ENCODE assay signal across 49 mouse cellular contexts in genomic region chr9:20047964-20048363, GRCm38 (mm10). TPM values are rescaled to one million over a fixed set of nuclear protein-coding genes. Genes with fewer than 3 reads are reported as not detected.
"Had no signal": no experiment of that assay in that cellular context is flagged by ENCODE, and none has a peak within 500 bp of the region (broad histone marks: within the 10 kb centered on the region; RNA-seq: fewer than 3 reads in every experiment).

No protein-coding gene starts in this region.

- H3K27ac ChIP-seq: heart, embryonic 10.5 days; heart, embryonic 13.5 days; heart, embryonic 15.5 days; hindbrain, embryonic 10.5 days; hindbrain, embryonic 12.5 days; hindbrain, embryonic 13.5 days; hindbrain, embryonic 14.5 days; hindbrain, embryonic 15.5 days; hindbrain, postnatal 0 days; kidney, embryonic 15.5 days; kidney, postnatal 0 days; layer of hippocampus, adult 2 months; left cerebral cortex, adult 2 months had no signal

- H3K4me2 ChIP-seq: heart, embryonic 11.5 days; heart, embryonic 12.5 days; heart, embryonic 13.5 days; heart, embryonic 15.5 days; hindbrain, embryonic 12.5 days; hindbrain, embryonic 13.5 days; hindbrain, embryonic 14.5 days; hindbrain, embryonic 15.5 days; kidney, embryonic 15.5 days had no signal

- H3K9me3 ChIP-seq: heart, embryonic 15.5 days had no signal

- H3K27me3 ChIP-seq: heart, embryonic 12.5 days; heart, embryonic 13.5 days; heart, embryonic 15.5 days; hindbrain, embryonic 12.5 days; hindbrain, embryonic 13.5 days; hindbrain, embryonic 15.5 days; kidney, embryonic 15.5 days had no signal

- H3K4me3 ChIP-seq: heart, embryonic 10.5 days; heart, embryonic 12.5 days; heart, embryonic 13.5 days; heart, embryonic 15.5 days; hindbrain, embryonic 10.5 days; hindbrain, embryonic 12.5 days; hindbrain, embryonic 13.5 days; hindbrain, embryonic 15.5 days; kidney, embryonic 15.5 days; layer of hippocampus, adult 2 months; left cerebral cortex, adult 2 months had no signal

- H3K36me3 ChIP-seq: heart, embryonic 10.5 days; heart, embryonic 12.5 days; heart, embryonic 13.5 days; heart, embryonic 15.5 days; hindbrain, embryonic 10.5 days; hindbrain, embryonic 12.5 days; hindbrain, embryonic 13.5 days; hindbrain, embryonic 15.5 days; kidney, embryonic 15.5 days had no signal

- DNase-seq: heart, postnatal 10 days; heart, postnatal 14 days; heart, postnatal 36 days; heart, postnatal 4 days; kidney, adult 18-20 months; kidney, adult 2 months; kidney, adult 8-10 months; kidney, adult 9 months; kidney, postnatal 10 days; kidney, postnatal 14 days; kidney, postnatal 25 days; kidney, postnatal 36 days; kidney, postnatal 4 days; layer of hippocampus, adult 9-11 months; layer of hippocampus, postnatal 36 days had no signal

- H3K4me1 ChIP-seq: heart, embryonic 10.5 days; heart, embryonic 12.5 days; heart, embryonic 13.5 days; heart, embryonic 15.5 days; hindbrain, embryonic 10.5 days; hindbrain, embryonic 12.5 days; hindbrain, embryonic 13.5 days; hindbrain, embryonic 15.5 days; kidney, embryonic 15.5 days had no signal

- ATAC-seq: hindbrain, embryonic 16.5 days; hindbrain, postnatal 0 days; inflammation-experienced regulatory T-cells, adult 6 months had no signal

- H3K9ac ChIP-seq: heart, embryonic 12.5 days; heart, embryonic 13.5 days; heart, embryonic 15.5 days; hindbrain, embryonic 12.5 days; hindbrain, embryonic 13.5 days; hindbrain, embryonic 14.5 days; hindbrain, embryonic 15.5 days; kidney, embryonic 15.5 days had no signal

RNA-seq across cellular contexts. Expression of gene Olfr867, which starts 9.4 kb away (rescaled TPM):
- total RNA-seq: heart, postnatal 10 days; heart, postnatal 14 days; heart, postnatal 25 days; heart, postnatal 36 days; heart, postnatal 4 days; hematopoietic stem cell, adult 5-6 weeks; hindbrain, postnatal 0 days; layer of hippocampus, adult 18-20 months; layer of hippocampus, adult 2 months; layer of hippocampus, postnatal 10 days; layer of hippocampus, postnatal 14 days; layer of hippocampus, postnatal 25 days; layer of hippocampus, postnatal 36 days; left cerebral cortex, adult 18-20 months; left cerebral cortex, adult 2 months; left cerebral cortex, adult 8-10 months; left cerebral cortex, postnatal 10 days had no signal
- polyA plus RNA-seq: heart, embryonic 10.5 days; heart, embryonic 11.5 days; heart, embryonic 12.5 days; heart, embryonic 13.5 days; heart, embryonic 14.5 days; heart, embryonic 15.5 days; heart, embryonic 16.5 days; heart, postnatal 0 days; hindbrain, embryonic 10.5 days; hindbrain, embryonic 11.5 days; hindbrain, embryonic 12.5 days; hindbrain, embryonic 13.5 days; hindbrain, embryonic 14.5 days; hindbrain, embryonic 15.5 days; hindbrain, embryonic 16.5 days; hindbrain, postnatal 0 days; inflammation-experienced regulatory T-cells, adult 6 months; intestine, embryonic 14.5 days; kidney, adult 2 months; kidney, embryonic 14.5 days; kidney, embryonic 15.5 days; kidney, embryonic 16.5 days; kidney, postnatal 0 days; large intestine, adult 2 months had no signal

RNA-seq across cellular contexts. Expression of gene Olfr866, which starts 20.1 kb away (rescaled TPM):
- total RNA-seq: heart, postnatal 10 days; heart, postnatal 14 days; heart, postnatal 25 days; heart, postnatal 36 days; heart, postnatal 4 days; hematopoietic stem cell, adult 5-6 weeks; hindbrain, postnatal 0 days; layer of hippocampus, adult 18-20 months; layer of hippocampus, adult 2 months; layer of hippocampus, postnatal 10 days; layer of hippocampus, postnatal 14 days; layer of hippocampus, postnatal 25 days; layer of hippocampus, postnatal 36 days; left cerebral cortex, adult 18-20 months; left cerebral cortex, adult 2 months; left cerebral cortex, adult 8-10 months; left cerebral cortex, postnatal 10 days had no signal
- polyA plus RNA-seq: heart, embryonic 10.5 days; heart, embryonic 11.5 days; heart, embryonic 12.5 days; heart, embryonic 13.5 days; heart, embryonic 14.5 days; heart, embryonic 15.5 days; heart, embryonic 16.5 days; heart, postnatal 0 days; hindbrain, embryonic 10.5 days; hindbrain, embryonic 11.5 days; hindbrain, embryonic 12.5 days; hindbrain, embryonic 13.5 days; hindbrain, embryonic 14.5 days; hindbrain, embryonic 15.5 days; hindbrain, embryonic 16.5 days; hindbrain, postnatal 0 days; inflammation-experienced regulatory T-cells, adult 6 months; intestine, embryonic 14.5 days; kidney, adult 2 months; kidney, embryonic 14.5 days; kidney, embryonic 15.5 days; kidney, embryonic 16.5 days; kidney, postnatal 0 days; large intestine, adult 2 months had no signal

RNA-seq across cellular contexts. Expression of gene Olfr868, which starts 50.5 kb away (rescaled TPM):
- total RNA-seq: heart, postnatal 10 days; heart, postnatal 14 days; heart, postnatal 25 days; heart, postnatal 36 days; heart, postnatal 4 days; hematopoietic stem cell, adult 5-6 weeks; hindbrain, postnatal 0 days; layer of hippocampus, adult 18-20 months; layer of hippocampus, adult 2 months; layer of hippocampus, postnatal 10 days; layer of hippocampus, postnatal 14 days; layer of hippocampus, postnatal 25 days; layer of hippocampus, postnatal 36 days; left cerebral cortex, adult 18-20 months; left cerebral cortex, adult 2 months; left cerebral cortex, adult 8-10 months; left cerebral cortex, postnatal 10 days had no signal
- polyA plus RNA-seq: heart, embryonic 10.5 days; heart, embryonic 11.5 days; heart, embryonic 12.5 days; heart, embryonic 13.5 days; heart, embryonic 14.5 days; heart, embryonic 15.5 days; heart, embryonic 16.5 days; heart, postnatal 0 days; hindbrain, embryonic 10.5 days; hindbrain, embryonic 11.5 days; hindbrain, embryonic 12.5 days; hindbrain, embryonic 13.5 days; hindbrain, embryonic 14.5 days; hindbrain, embryonic 15.5 days; hindbrain, embryonic 16.5 days; hindbrain, postnatal 0 days; inflammation-experienced regulatory T-cells, adult 6 months; intestine, embryonic 14.5 days; kidney, adult 2 months; kidney, embryonic 14.5 days; kidney, embryonic 15.5 days; kidney, embryonic 16.5 days; kidney, postnatal 0 days; large intestine, adult 2 months had no signal
